Mouse (Mus musculus): ENCODE data around the gene Akr7a5. TPM values are rescaled to one million over a fixed set of nuclear protein-coding genes. Genes with fewer than 3 reads are reported as not detected.

The Akr7a5 gene
- total RNA-seq (2023), result 3.0 and 3.8 TPM in 2 replicates

GRCm38 (mm10) chr4:139310171-139310898 lies at the start of gene Akr7a5, which contains the start of gene Pqlc2:
TSS of gene Akr7a5 (plus strand) at chr4:139310744.
TSS of gene Pqlc2 (minus strand) at chr4:139310708.

DNA sequence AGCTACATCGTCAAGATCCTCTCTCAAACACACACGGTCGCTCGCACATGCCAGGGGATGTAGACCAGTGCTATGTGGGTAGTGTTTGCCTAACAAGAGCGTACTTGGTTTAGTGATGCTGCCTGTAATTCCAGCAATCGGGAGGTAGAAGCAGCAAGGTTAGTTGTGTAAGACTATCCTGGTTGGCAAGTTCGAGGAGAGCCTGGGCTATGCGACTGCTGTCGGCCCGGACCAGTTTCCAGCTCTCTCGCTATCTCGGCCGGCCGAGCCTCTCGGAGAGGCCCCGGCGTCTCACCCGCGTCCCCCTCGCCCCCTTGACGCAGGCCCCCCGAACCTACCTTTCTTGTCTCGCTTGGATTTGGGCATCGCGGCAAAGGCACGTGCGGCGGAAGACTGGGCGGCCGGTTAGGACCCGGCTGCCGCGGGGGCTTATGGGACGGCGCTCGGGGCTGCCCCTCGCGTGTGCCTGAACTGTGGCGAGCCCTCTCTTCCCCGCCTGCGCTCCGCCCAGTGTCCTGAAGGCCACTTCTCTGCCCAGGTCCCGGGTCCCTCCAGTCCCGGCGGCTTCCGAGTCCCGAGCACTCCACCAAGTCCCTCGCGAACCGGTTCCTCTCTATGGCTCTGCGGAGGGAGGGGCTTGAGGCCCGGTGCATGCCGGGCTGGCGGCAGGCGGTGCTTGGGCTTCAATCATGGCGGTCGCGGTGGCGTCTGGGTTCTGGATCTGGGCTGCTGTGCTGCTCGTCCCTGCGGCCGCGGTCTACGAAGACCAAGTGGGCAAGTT lies 41.6 kb downstream of the Akr7a5 start, which contains the start of the genes Mrto4, Emc1 and Ubr4:
TSS of gene Mrto4 (minus strand) at position 646 of the 781 bp plus-strand sequence.
TSS of gene Emc1 (plus strand) at position 657 of the 781 bp plus-strand sequence.
TSS of gene Ubr4 (plus strand) at position 679 of the 781 bp plus-strand sequence.

Other genes with a start within 250 kb of the Akr7a5 start
- gene Htr6, start 235.2 kb upstream of the Akr7a5 start, total RNA-seq (2023), result not detected in 2 replicates
- 0.43 TPM in 1 of 2 replicates, not detected in the other for gene Nbl1, start 217.8 kb upstream of the Akr7a5 start, total RNA-seq (2023)
- 52.8 and 94.4 TPM in 2 replicates for gene Minos1, start 179.6 kb upstream of the Akr7a5 start, total RNA-seq (2023)
- 541 and 553 TPM in 2 replicates for gene Capzb, start 117.8 kb upstream of the Akr7a5 start, total RNA-seq (2023)
- 5.6 and 6.7 TPM in 2 replicates for gene Pqlc2, start within 50 bp of the Akr7a5 start, total RNA-seq (2023)
- 32.0 and 41.3 TPM in 2 replicates for gene Mrto4, start 41.8 kb downstream of the Akr7a5 start, total RNA-seq (2023)
- gene Emc1, start 41.8 kb downstream of the Akr7a5 start, total RNA-seq (2023), result 18.8 and 32.2 TPM in 2 replicates
- gene Ubr4, start 41.9 kb downstream of the Akr7a5 start, total RNA-seq (2023), result 183 and 252 TPM in 2 replicates
- 5.3 and 5.7 TPM in 2 replicates for gene Iffo2, start 219.8 kb downstream of the Akr7a5 start, total RNA-seq (2023)